Mouse (Mus musculus): ENCODE measurements around the gene Ifrd2. TPM values are rescaled to one million over a fixed set of nuclear protein-coding genes. Genes with fewer than 3 reads are reported as not detected.

The Ifrd2 gene
- polyA plus RNA-seq, 1 experiment from 2014 or later: 171 TPM

- peaks cover 54% of the 10 kb centered on the region for H3K4me1 ChIP-seq
- no peak overlapping the region for H3K4me3 ChIP-seq
- H3K36me3 ChIP-seq: no peaks in the 10 kb centered on the region
- 0 out of 2 replicates have a peak overlapping the region, but pooled peaks have one; percentile 5 for H3K27ac ChIP-seq
- no peak for ATAC-seq
- no peak overlapping the region for H3K9ac ChIP-seq
- H3K27me3 ChIP-seq (replicated peaks): 0 out of 2 replicates have a peak, but pooled peaks cover 6% of the 10 kb centered on the region
- 17% methylated on average over 8 of the region's 8 CpGs for WGBS (ENCODE audit: insufficient replicate concordance)
- H3K9me3 ChIP-seq (replicated peaks): no peaks in the 10 kb centered on the region
- no peak overlapping the region; the same call in 1 of the 2 replicates for H3K4me2 ChIP-seq
Observed at GRCm38 (mm10) chr9:107640257-107640772, 52.9 kb downstream of the Ifrd2 start.

- Histone ChIP-seq H3K4me2 (no peak overlapping the region), H3K27me3 (replicated peaks) (0 out of 2 replicates have a peak, but pooled peaks cover 6% of the 10 kb centered on the region), H3K4me1 (peaks cover 48% of the 10 kb centered on the region), H3K9ac (no peak overlapping the region), H3K36me3 (no peaks in the 10 kb centered on the region), H3K4me3 (no peak overlapping the region), H3K27ac (no peak overlapping the region), H3K9me3 (replicated peaks) (no peaks in the 10 kb centered on the region)
- no peak for ATAC-seq
- WGBS (ENCODE audit: insufficient replicate concordance): 73% methylated on average over 8 of the region's 8 CpGs
Observed at GRCm38 (mm10) chr9:107641666-107642065, 54.2 kb downstream of the Ifrd2 start.

Other genes with a start within 250 kb of the Ifrd2 start
- 4.9 and 5.0 TPM in 2 replicates for gene Hemk1, start 249.3 kb upstream of the Ifrd2 start, polyA plus RNA-seq (2016; fragmentation: Nextera tagmentation; extraction: Ambion mirVana)
- 0.06 and 0.10 TPM in 2 replicates for gene 6430571L13Rik, start 247.0 kb upstream of the Ifrd2 start, polyA plus RNA-seq (2016; fragmentation: Nextera tagmentation; extraction: Ambion mirVana)
- 0.02 and 0.13 TPM in 2 replicates for gene Cacna2d2, start 188.0 kb upstream of the Ifrd2 start, polyA plus RNA-seq (2016; fragmentation: Nextera tagmentation; extraction: Ambion mirVana)
- 25.9 and 26.4 TPM in 2 replicates for gene Tmem115, start 53.7 kb upstream of the Ifrd2 start, polyA plus RNA-seq (2016; fragmentation: Nextera tagmentation; extraction: Ambion mirVana)
- gene Cyb561d2, start 45.4 kb upstream of the Ifrd2 start, polyA plus RNA-seq (2016; fragmentation: Nextera tagmentation; extraction: Ambion mirVana): 18.5 and 19.5 TPM in 2 replicates
- gene Nprl2, start 45.4 kb upstream of the Ifrd2 start, polyA plus RNA-seq (2016; fragmentation: Nextera tagmentation; extraction: Ambion mirVana): 15.3 and 16.0 TPM in 2 replicates
- not detected in 2 replicates for gene Zmynd10, start 40.3 kb upstream of the Ifrd2 start, polyA plus RNA-seq (2016; fragmentation: Nextera tagmentation; extraction: Ambion mirVana)
- 22.2 and 24.8 TPM in 2 replicates for gene Rassf1, start 36.1 kb upstream of the Ifrd2 start, polyA plus RNA-seq (2016; fragmentation: Nextera tagmentation; extraction: Ambion mirVana)
- 48.6 and 52.7 TPM in 2 replicates for gene Tusc2, start 24.4 kb upstream of the Ifrd2 start, polyA plus RNA-seq (2016; fragmentation: Nextera tagmentation; extraction: Ambion mirVana)
- 53.9 and 57.6 TPM in 2 replicates for gene Hyal2, start 19.7 kb upstream of the Ifrd2 start, polyA plus RNA-seq (2016; fragmentation: Nextera tagmentation; extraction: Ambion mirVana)
- 3.6 and 3.9 TPM in 2 replicates for gene Hyal1, start 10.7 kb upstream of the Ifrd2 start, polyA plus RNA-seq (2016; fragmentation: Nextera tagmentation; extraction: Ambion mirVana)
- 12.5 and 12.9 TPM in 2 replicates for gene Naa80, start 8.8 kb upstream of the Ifrd2 start, polyA plus RNA-seq (2016; fragmentation: Nextera tagmentation; extraction: Ambion mirVana)
- 0.99 and 1.2 TPM in 2 replicates for gene Hyal3, start 6.8 kb upstream of the Ifrd2 start, polyA plus RNA-seq (2016; fragmentation: Nextera tagmentation; extraction: Ambion mirVana)
- gene Sema3b, start 21.6 kb downstream of the Ifrd2 start, polyA plus RNA-seq (2016; fragmentation: Nextera tagmentation; extraction: Ambion mirVana): 0.35 and 0.52 TPM in 2 replicates
- gene Gnai2, start 47.7 kb downstream of the Ifrd2 start, polyA plus RNA-seq (2016; fragmentation: Nextera tagmentation; extraction: Ambion mirVana): 206 and 210 TPM in 2 replicates
- gene Slc38a3, start 81.9 kb downstream of the Ifrd2 start, polyA plus RNA-seq (2016; fragmentation: Nextera tagmentation; extraction: Ambion mirVana): 2.8 and 3.3 TPM in 2 replicates
- gene Gnat1, start 92.1 kb downstream of the Ifrd2 start, polyA plus RNA-seq (2016; fragmentation: Nextera tagmentation; extraction: Ambion mirVana): 1.9 and 2.4 TPM in 2 replicates
- gene Sema3f, start 122.8 kb downstream of the Ifrd2 start, polyA plus RNA-seq (2016; fragmentation: Nextera tagmentation; extraction: Ambion mirVana): 3.9 and 4.2 TPM in 2 replicates
- gene Rbm5, start 183.4 kb downstream of the Ifrd2 start, polyA plus RNA-seq (2016; fragmentation: Nextera tagmentation; extraction: Ambion mirVana): 84.3 and 88.6 TPM in 2 replicates